Mouse (Mus musculus): ENCODE data around the gene Adcy1.

Gene Adcy1

GRCm38 (mm10) chr11:7179276-7179675 lies 116.0 kb downstream of the Adcy1 start:
- no peak for DNase-seq (ENCODE audit: low read depth, low spot score)

- DNase-seq (ENCODE audit: low read depth, low spot score) = no peak
Measured at GRCm38 (mm10) chr11:7182409-7183042, 119.2 kb downstream of the Adcy1 start.

DNA sequence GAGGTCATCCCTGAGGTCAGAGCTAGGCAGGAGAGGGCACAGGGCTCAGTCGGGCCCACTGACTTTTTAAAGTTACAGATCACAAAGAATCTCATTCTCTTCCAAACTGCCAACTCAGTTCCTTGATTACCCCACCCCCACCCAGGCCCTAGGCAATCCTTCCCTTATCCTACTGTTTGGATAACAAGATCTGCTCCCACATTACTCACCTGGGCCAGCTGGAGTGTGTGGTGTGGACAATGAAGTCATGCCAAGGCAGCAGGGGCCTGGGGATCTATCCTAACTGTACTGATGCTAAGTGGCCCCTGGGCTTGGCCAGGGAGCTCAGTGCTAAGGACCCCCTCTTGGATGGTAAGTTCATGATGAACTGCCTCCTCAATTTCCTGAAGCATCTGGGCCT lies 121.1 kb downstream of the Adcy1 start:
- DNase-seq (ENCODE audit: low read depth, low spot score) = no peak

DNA sequence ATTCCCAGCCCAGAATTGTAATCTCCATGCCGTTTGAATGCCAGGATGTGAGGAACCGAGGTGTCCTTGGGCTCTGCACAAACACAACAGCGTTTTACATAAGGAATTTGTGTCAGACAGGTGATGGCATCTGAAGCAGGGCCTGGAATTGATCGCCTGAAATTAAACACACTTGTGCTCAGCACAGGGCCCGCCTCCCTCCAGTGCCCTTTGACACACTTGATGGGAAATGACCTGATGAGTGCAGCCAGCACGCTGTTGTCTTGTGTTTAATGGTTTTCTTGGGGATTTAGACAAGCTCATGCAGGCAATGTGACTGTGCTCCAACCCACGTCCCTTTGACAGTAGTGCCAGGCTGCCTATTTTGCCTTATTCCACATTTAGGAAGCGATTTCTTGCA lies 124.2 kb downstream of the Adcy1 start:
- DNase-seq (ENCODE audit: low read depth, low spot score) = no peak

- DNase-seq (ENCODE audit: low read depth, low spot score) = no peak
Measured at GRCm38 (mm10) chr11:7188469-7188868, 125.2 kb downstream of the Adcy1 start, which contains the start of gene Gm11985. TSS of gene Gm11985 (minus strand) at chr11:7188569.

DNA sequence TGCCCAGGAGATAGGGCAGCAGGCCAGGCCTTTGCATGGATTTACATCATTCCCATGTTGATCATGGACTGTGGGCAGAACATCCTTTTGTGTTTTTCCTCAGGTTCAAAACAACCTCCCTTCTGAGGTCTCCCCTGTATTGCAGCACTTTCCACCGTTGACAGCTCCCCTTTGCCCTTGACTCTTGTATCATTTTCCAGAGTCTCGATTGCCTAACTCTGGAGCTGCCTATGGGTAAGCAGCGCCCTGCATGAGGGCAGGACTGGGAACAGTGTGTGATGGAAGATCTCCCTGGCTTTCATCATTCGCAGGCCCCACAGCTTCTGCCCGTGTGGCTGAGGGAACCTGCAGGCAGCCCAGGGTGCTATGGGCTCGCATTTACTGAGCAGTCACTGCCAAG lies 129.4 kb downstream of the Adcy1 start:
- DNase-seq (ENCODE audit: low read depth, low spot score) = no peak

GRCm38 (mm10) chr11:7193134-7193533 lies 129.8 kb downstream of the Adcy1 start:
- no peak for DNase-seq (ENCODE audit: low read depth, low spot score)

DNA sequence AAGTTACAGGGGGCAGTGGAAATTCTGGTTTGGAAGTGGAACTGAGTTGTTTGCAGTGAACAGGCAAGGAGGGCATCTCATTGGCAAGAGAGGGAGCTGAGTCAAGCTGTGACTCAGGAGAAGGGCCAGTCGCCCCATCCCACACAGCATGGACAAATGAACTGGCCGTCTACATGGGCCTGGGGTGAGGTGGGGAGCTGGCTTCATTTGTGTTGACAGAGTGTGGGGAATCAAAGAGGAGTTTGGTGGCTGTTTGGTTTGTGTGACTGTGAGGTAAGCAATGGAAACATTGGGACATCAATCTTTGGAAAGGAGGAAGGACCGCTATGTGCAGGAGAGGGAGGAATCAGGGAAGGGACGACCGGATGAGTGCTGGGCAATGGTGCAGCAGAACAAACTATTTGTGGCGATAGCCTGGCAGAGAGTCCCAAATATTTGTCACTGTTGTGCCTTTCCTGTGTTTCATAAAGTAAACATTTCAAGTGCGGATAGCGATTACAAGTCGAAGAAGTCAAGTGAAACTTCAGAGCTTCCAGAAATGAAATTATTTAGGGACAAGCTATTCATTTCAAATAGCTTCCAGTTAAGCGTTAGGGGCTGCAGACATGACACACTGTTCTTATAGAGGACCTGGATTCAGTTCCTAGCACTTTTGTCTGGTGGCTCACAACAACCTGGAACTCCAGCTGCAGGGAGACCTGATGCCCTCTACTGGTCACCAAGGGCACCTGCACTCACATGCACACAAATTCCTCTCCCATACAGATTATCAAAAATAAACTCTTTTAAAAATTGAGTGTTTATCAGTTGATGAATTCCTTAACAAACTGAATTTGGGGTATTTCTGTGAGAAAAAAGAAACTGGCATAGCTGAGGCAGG lies 131.4 kb downstream of the Adcy1 start:
- DNase-seq (ENCODE audit: low read depth, low spot score) = no peak

- no peak for DNase-seq (ENCODE audit: low read depth, low spot score)
Measured at GRCm38 (mm10) chr11:7195312-7195685, 132.0 kb downstream of the Adcy1 start.

DNA sequence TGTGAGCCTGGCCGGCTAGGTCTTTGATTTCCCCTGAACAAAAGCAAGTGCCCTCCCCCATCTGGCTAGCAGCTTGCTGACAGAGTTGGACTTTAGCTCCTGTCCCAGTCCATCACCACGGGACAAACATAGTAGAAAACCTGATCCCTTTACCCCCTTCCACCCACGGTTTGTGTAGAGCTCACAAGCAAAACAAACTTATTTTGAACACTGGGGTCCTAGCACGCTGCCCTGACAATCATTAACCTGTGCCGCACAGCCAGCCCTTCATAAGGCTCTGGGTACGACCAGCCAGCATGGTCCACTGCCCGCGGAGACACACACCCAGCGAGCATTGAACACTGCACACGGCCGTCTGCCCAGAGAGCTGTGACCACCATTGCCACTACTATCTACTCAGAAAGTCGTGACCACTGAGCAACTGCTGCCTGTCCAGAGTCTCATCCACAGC lies 134.2 kb downstream of the Adcy1 start, which contains the start of gene Igfbp1:
Igfbp1 (plus strand) TSS at position 292 of the 451 bp plus-strand sequence.
- no peak for DNase-seq (ENCODE audit: low read depth, low spot score)

DNA sequence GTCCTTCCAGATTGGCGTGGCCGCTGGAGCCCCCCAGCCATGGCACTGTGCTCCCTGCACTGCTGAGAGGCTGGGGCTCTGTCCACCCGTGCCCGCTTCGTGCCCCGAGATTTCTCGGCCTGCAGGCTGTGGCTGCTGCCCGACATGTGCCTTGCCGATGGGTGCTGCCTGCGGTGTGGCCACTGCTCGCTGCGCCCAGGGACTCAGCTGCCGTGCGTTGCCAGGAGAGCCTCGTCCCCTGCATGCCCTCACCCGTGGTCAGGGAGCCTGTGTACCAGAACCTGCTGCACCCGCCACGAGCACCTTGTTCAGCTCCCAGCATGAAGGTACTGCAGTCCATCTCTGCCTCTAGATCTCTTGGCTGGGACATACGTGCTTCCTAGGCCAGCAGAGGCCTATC lies 134.7 kb downstream of the Adcy1 start:
- DNase-seq (ENCODE audit: low read depth, low spot score) = no peak

GRCm38 (mm10) chr11:7198481-7199256 lies 135.4 kb downstream of the Adcy1 start:
- no peak for DNase-seq (ENCODE audit: low read depth, low spot score)

DNA sequence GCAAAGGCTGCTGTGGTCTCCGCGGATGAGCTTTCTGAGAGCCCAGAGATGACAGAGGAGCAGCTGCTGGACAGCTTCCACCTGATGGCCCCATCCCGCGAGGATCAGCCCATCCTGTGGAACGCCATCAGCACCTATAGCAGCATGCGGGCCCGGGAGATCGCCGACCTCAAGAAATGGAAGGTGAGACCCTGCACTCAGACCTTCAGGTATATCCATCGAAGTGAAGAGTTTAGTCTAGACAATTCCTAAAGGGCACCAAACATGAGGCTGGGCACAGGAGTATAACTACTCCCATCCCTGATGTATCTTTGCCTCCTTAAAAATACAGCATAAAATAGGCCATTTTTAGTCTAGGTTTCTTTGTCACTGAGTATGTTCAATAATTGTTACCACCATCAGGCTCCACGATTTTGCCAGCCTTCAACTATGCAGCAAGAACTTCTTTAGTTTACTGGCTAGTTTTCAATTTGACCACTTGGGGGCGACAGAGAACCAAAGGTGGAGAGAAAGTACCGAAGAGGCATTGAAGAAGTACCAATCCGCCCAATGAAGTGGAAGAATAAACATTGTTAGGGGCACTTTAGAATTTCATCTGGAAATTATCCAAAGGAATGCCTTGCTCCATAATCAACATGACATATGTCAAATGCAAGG lies 136.6 kb downstream of the Adcy1 start:
- no peak for DNase-seq (ENCODE audit: low read depth, low spot score)

- DNase-seq (ENCODE audit: low read depth, low spot score) = no peak
Measured at GRCm38 (mm10) chr11:7200393-7200783, 137.1 kb downstream of the Adcy1 start.

DNA sequence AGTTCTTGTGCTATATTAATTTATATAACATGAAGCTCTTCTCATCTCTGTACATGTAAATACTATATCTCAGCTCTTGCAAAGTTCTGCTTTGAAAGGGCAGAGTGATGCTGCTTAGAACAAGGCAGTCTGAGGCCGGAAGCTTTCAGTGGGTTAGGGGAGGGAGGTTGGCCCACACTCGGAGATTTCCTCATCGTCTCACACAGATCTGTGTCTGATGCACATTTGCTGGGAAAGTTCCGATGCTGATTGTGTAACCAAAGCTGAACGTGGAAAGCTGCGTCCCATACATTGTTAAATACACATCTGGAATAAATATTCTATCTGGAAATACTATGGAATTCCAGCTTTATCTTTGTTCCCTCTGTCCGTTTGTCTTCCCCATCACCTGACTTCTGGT lies 138.9 kb downstream of the Adcy1 start:
- DNase-seq (ENCODE audit: low read depth, low spot score) = no peak

GRCm38 (mm10) chr11:7203846-7204245 lies 140.6 kb downstream of the Adcy1 start:
- no peak for DNase-seq (ENCODE audit: low read depth, low spot score)

GRCm38 (mm10) chr11:7210343-7210742 lies 147.1 kb downstream of the Adcy1 start:
- DNase-seq (ENCODE audit: low read depth, low spot score) = no peak

- no peak for DNase-seq (ENCODE audit: low read depth, low spot score)
Measured at GRCm38 (mm10) chr11:7211211-7211610, 147.9 kb downstream of the Adcy1 start.

DNA sequence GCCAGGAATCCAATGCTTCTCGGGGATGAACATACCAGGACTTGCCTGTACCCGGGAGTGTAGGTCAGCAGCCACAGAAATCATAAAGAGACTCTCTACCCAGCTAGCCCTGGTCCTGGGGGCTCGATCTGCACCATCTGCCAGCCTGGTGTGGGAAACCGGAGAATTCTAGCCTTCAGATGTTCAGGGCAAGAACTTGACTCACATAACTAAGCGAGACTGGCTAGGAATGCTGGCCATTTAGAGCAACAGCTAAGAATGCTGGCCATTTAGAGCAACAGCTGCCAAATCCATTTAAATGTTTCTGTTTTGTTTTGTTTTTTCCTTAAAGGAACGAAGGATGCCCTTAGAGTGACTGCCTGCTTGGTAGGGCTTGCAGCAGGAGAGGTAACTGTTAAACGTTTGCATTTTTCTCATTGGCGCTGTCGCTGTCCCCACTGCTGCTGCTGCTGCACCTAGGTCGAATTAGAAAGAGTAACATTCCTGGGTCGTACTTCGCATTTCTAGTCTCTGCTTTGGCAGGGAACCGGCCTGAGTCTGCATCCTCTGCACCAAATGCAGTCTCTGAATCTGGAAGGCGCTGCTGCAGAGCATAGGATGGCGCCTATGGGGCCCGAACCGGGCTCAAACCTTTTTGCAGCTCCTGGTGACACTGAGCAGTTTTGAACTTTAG lies 149.0 kb downstream of the Adcy1 start:
- no peak for DNase-seq (ENCODE audit: low read depth, low spot score)

GRCm38 (mm10) chr11:7213161-7213500 lies 149.8 kb downstream of the Adcy1 start:
- no peak for DNase-seq (ENCODE audit: low read depth, low spot score)

Data from WW6 (cell line).